Mouse (Mus musculus) forebrain, embryonic 16.5 days (tissue): ENCODE results near the gene Fbxo40. TPM values are rescaled to one million over a fixed set of nuclear protein-coding genes. Genes with fewer than 3 reads are reported as not detected.

Experiments used
- ATAC-seq: fragments of 200-750 bp; cut with Nextera tagmentation; 2 replicates; pipeline ENCODE4 v1.8.0; 2017; ENCODE audit warnings: mild to moderate bottlenecking, moderate library complexity
- H3K27ac ChIP-seq: fragments of 300-500 bp; sonication (generic); 2 replicates; pipeline ENCODE4 v1.5.1; 2014; ENCODE audit warnings: low read length, control low read depth
- H3K27me3 ChIP-seq: fragments of 300-500 bp; sonication (generic); replicated peaks from 2 replicates; pipeline ENCODE4 v1.6.1; 2014; ENCODE audit warnings: low read length; ENCODE audit not compliant: control insufficient read depth, insufficient read depth
- H3K36me3 ChIP-seq: fragments of 300-500 bp; sonication (generic); 2 replicates; pipeline ENCODE4 v1.6.1; 2014; ENCODE audit not compliant: control insufficient read depth, insufficient read depth
- H3K4me1 ChIP-seq: fragments of 300-500 bp; sonication (generic); replicated peaks from 2 replicates; pipeline ENCODE4 v1.6.1; 2014; ENCODE audit warnings: low read length; ENCODE audit not compliant: control insufficient read depth, insufficient read depth
- H3K4me2 ChIP-seq: fragments of 300-500 bp; sonication (generic); 2 replicates; pipeline ENCODE4 v1.6.1; 2014; ENCODE audit warnings: mild to moderate bottlenecking, low read length, control low read depth
- H3K4me3 ChIP-seq: fragments of 300-500 bp; sonication (generic); replicated peaks from 2 replicates; pipeline ENCODE4 v1.5.1; 2014; ENCODE audit warnings: mild to moderate bottlenecking, low read length, control low read depth
- H3K9ac ChIP-seq: fragments of 300-500 bp; sonication (generic); replicated peaks from 2 replicates; pipeline ENCODE4 v1.6.1; 2014; ENCODE audit warnings: low read depth, low read length, control low read depth
- H3K9me3 ChIP-seq: fragments of 300-500 bp; sonication (generic); 2 replicates; pipeline ENCODE4 v1.6.1; 2016; ENCODE audit warnings: low read length; ENCODE audit not compliant: control insufficient read depth
- WGBS: fragments of 180-500 bp; shearing (Covaris S2); extraction: QIAGEN DNeasy Blood & Tissue Kit; methylation state at CpG from one replicate; pipeline ENCODE4 v1.1.7; 2014; 5-methylcytosine and 5-hydroxymethylcytosine counted together
- polyA plus RNA-seq: library from polyadenylated mRNA; unstranded; fragments of >200 nt; fragmentation: Nextera tagmentation; extraction: Ambion mirVana; gene quantifications from 2 replicates; pipeline ENCODE4 v1.2.1, GENCODE M21; 2015

Fbxo40 gene
- polyA plus RNA-seq, 1 experiment from 2014 or later = 0.08 TPM

- Histone ChIP-seq H3K36me3 (no peaks in the 10 kb centered on the region), H3K27ac (no peak overlapping the region), H3K4me1 (no peaks in the 10 kb centered on the region), H3K9ac (no peak overlapping the region), H3K4me2 (no peak overlapping the region), H3K27me3 (no peaks in the 10 kb centered on the region), H3K9me3 (no peaks in the 10 kb centered on the region), H3K4me3 (no peak overlapping the region)
- 87% methylated on average over 9 of the region's 9 CpGs for WGBS
- ATAC-seq = no peak
Measured at GRCm38 (mm10) chr16:36999366-36999972, 9.2 kb upstream of the Fbxo40 start.

GRCm38 (mm10) chr16:36997650-36998049, 7.4 kb upstream of the Fbxo40 start:
- Histone ChIP-seq H3K27me3 (no peaks in the 10 kb centered on the region), H3K36me3 (no peaks in the 10 kb centered on the region), H3K9me3 (no peaks in the 10 kb centered on the region), H3K9ac (no peak overlapping the region), H3K4me1 (no peaks in the 10 kb centered on the region), H3K27ac (no peak overlapping the region), H3K4me2 (no peak overlapping the region), H3K4me3 (no peak overlapping the region)
- WGBS = 82% methylated on average over 6 of the region's 6 CpGs
- no peak for ATAC-seq

- ATAC-seq = no peak
- H3K9ac ChIP-seq = no peak overlapping the region
- H3K9me3 ChIP-seq = no peaks in the 10 kb centered on the region
- H3K4me1 ChIP-seq = no peaks in the 10 kb centered on the region
- H3K36me3 ChIP-seq = no peaks in the 10 kb centered on the region
- H3K27ac ChIP-seq = no peak overlapping the region
- no peaks in the 10 kb centered on the region for H3K27me3 ChIP-seq
- WGBS = 82% methylated on average over 8 of the region's 8 CpGs
- no peak overlapping the region for H3K4me2 ChIP-seq
- no peak overlapping the region for H3K4me3 ChIP-seq
Measured at GRCm38 (mm10) chr16:36989493-36989892, 774 bp downstream of the Fbxo40 start.

GRCm38 (mm10) chr16:36988066-36988465, 2.2 kb downstream of the Fbxo40 start:
- Histone ChIP-seq H3K4me1 (no peaks in the 10 kb centered on the region), H3K36me3 (no peaks in the 10 kb centered on the region), H3K9ac (no peak overlapping the region), H3K4me2 (no peak overlapping the region), H3K9me3 (no peaks in the 10 kb centered on the region), H3K27me3 (no peaks in the 10 kb centered on the region), H3K27ac (no peak overlapping the region), H3K4me3 (no peak overlapping the region)
- no peak for ATAC-seq

GRCm38 (mm10) chr16:36987399-36987798, 2.9 kb downstream of the Fbxo40 start:
- Histone ChIP-seq H3K4me3 (no peak overlapping the region), H3K27ac (no peak overlapping the region), H3K9me3 (no peaks in the 10 kb centered on the region), H3K4me2 (no peak overlapping the region), H3K9ac (no peak overlapping the region), H3K36me3 (no peaks in the 10 kb centered on the region), H3K4me1 (no peaks in the 10 kb centered on the region), H3K27me3 (no peaks in the 10 kb centered on the region)
- no peak for ATAC-seq
- 66% methylated on average over 2 of the region's 2 CpGs for WGBS

GRCm38 (mm10) chr16:36985636-36986042, 4.6 kb downstream of the Fbxo40 start:
- Histone ChIP-seq H3K4me3 (no peak overlapping the region), H3K9ac (no peak overlapping the region), H3K9me3 (peaks cover 6% of the 10 kb centered on the region; the same call in 1 of the 2 replicates), H3K27me3 (no peaks in the 10 kb centered on the region), H3K27ac (no peak overlapping the region), H3K36me3 (no peaks in the 10 kb centered on the region), H3K4me1 (no peaks in the 10 kb centered on the region), H3K4me2 (no peak overlapping the region)
- WGBS = 75% methylated on average over 5 of the region's 5 CpGs
- no peak for ATAC-seq

- no peak overlapping the region for H3K4me3 ChIP-seq
- no peak overlapping the region for H3K4me2 ChIP-seq
- no peak overlapping the region for H3K9ac ChIP-seq
- 86% methylated on average over 1 of the region's 1 CpGs for WGBS
- no peaks in the 10 kb centered on the region for H3K27me3 ChIP-seq
- H3K4me1 ChIP-seq = no peaks in the 10 kb centered on the region
- ATAC-seq = no peak
- H3K36me3 ChIP-seq = no peaks in the 10 kb centered on the region
- H3K27ac ChIP-seq = no peak overlapping the region
- peaks cover 6% of the 10 kb centered on the region; the same call in 1 of the 2 replicates for H3K9me3 ChIP-seq
Measured at GRCm38 (mm10) chr16:36983796-36984195, 6.5 kb downstream of the Fbxo40 start.

- Histone ChIP-seq H3K4me3 (no peak overlapping the region), H3K4me2 (no peak overlapping the region), H3K4me1 (no peaks in the 10 kb centered on the region), H3K36me3 (no peaks in the 10 kb centered on the region), H3K27me3 (no peaks in the 10 kb centered on the region), H3K27ac (no peak overlapping the region), H3K9me3 (peaks cover 6% of the 10 kb centered on the region; the same call in 1 of the 2 replicates), H3K9ac (no peak overlapping the region)
- ATAC-seq = no peak
- 98% methylated on average over 2 of the region's 2 CpGs for WGBS
Measured at GRCm38 (mm10) chr16:36979127-36979526, 11.1 kb downstream of the Fbxo40 start.

- H3K4me3 ChIP-seq = no peak overlapping the region
- no peak for ATAC-seq
- no peaks in the 10 kb centered on the region for H3K9me3 ChIP-seq
- H3K9ac ChIP-seq = no peak overlapping the region
- WGBS = 87% methylated on average over 4 of the region's 4 CpGs
- H3K27ac ChIP-seq = no peak overlapping the region
- H3K4me2 ChIP-seq = no peak overlapping the region
- H3K27me3 ChIP-seq = no peaks in the 10 kb centered on the region
- H3K4me1 ChIP-seq = no peaks in the 10 kb centered on the region
- no peaks in the 10 kb centered on the region for H3K36me3 ChIP-seq
Measured at GRCm38 (mm10) chr16:36963415-36963814, 26.9 kb downstream of the Fbxo40 start.

GRCm38 (mm10) chr16:36955106-36955505, 35.2 kb downstream of the Fbxo40 start:
- no peaks in the 10 kb centered on the region for H3K27me3 ChIP-seq
- H3K4me2 ChIP-seq = no peak overlapping the region
- H3K4me1 ChIP-seq = no peaks in the 10 kb centered on the region
- no peak overlapping the region for H3K27ac ChIP-seq
- no peak overlapping the region for H3K4me3 ChIP-seq
- H3K9me3 ChIP-seq = no peaks in the 10 kb centered on the region
- no peak for ATAC-seq
- H3K36me3 ChIP-seq = no peaks in the 10 kb centered on the region
- 38% methylated on average over 11 of the region's 11 CpGs for WGBS
- no peak overlapping the region for H3K9ac ChIP-seq
